Mouse (Mus musculus): ENCODE measurements around the gene Iqce. TPM values are rescaled to one million over a fixed set of nuclear protein-coding genes. Genes with fewer than 3 reads are reported as not detected.

Gene Iqce
- total RNA-seq, 1 experiment from 2014 or later: 36.2 TPM

DNA sequence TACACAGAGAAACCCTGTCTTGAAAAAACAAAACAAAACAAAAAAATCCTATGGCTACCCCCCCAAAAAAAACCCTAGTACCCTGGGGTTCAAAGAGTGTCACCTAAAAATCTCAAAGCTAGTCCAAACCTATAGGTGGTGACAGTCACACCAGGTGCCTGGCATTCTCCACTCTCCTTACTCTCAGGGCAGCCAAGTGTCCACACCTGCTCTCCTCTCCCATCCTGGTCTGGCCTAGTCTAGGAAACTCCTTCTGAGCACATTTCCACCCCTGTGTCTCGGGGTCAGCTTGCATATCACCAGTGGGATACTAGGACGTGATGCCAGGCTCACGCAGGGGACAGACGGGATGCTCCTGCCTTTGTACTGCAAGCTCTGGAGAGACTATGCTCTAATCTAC lies 62.9 kb downstream of the Iqce start:
- no peak for DNase-seq

GRCm38 (mm10) chr5:140638484-140638883 lies 63.7 kb downstream of the Iqce start:
- DNase-seq: no peak

- DNase-seq: no peak
Measured at GRCm38 (mm10) chr5:140637989-140638388, 64.2 kb downstream of the Iqce start.

DNA sequence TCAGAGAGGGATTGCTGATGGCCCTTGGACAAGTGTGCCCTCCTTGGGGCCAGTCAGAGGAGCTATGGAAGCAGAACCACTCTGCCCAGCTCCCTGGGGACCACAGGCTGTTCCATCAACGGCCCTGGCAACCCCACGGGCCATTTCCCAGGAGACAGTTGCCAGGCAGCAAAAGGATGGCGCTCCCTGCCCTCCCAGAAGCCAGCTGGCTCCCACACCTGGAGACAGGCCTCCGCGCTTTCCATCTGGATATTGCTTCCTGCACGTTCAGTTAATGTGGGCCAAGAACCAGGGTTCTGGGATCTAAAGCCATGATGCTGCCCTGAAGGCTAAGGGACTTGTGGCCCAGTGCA lies 65.1 kb downstream of the Iqce start:
- DNase-seq: peak; percentile 35

DNA sequence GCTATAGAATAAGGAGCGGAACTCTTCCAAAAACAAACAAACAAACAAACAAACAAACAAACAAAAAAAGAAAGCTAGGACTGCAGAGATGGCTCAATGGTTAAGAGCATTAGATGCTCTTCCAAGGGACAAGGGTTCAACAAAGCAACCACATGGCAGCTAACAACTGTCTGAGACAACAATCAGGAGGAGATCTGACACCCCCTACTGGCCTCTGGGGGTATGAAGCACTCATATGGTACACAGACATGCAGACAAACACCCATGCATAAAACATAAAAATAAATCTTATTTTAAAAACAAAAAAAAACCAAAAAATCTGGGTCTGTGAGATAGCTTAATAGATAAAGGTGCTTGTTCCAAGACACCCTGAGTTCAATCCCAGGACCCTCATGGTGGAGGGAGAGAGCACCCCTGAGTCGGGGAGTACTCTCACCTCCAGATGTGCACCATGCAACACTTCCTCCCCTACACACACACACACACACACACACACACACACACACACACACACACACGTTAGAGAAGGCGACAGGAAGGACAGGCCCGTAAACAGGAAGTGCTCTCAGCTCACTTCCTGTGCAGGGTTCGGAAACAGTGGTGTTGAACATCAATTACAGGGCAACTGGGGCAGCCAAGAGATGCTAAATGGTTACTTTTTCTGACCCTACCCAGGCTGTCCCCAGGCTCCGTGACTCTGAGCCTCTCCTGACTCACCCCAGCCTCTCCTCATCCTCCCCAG lies 65.7 kb downstream of the Iqce start:
- DNase-seq: no peak

DNA sequence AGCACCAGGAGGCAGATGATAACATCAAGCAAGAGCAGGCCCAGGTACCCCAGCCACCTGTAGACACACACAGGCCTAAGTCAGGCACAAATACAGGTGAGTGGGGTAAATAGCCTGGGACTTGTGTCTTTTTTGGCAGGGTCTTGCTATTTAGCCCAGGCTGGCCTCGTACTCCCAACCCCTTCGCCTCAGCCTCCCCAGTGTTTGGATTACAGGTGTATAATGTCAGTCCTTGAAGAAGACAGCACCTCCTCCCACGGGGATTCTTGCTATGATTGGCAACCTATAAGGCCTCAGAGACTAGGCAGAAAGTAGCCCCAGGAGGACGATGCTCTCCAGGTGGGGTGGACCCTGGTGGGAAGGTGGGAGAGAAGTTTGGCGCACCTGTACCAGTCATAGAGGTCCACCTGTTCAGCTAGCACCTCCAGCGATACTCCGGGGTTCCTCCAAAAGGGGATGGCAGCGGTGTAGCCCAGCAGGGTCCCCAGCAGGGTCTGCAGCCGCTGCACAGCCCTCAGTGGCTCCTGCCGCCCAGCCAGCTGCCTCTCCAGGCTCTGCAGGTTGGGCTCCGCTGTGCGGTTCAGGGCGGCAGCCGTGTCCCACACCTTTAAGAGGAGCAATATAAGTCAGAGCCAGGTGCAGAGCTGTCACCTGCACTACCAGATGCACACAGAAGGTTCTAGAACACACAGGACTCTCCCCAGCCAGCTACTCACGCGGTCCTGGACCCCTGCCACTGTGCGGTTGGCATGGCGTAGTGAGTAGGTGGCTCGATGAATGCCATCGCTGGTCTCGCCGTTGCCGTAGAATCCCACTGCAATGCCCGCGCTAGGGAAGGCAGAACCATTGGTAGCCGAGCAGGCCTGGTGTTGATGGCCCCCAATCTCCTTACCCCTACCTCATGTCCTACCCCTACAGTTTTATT lies 67.1 kb downstream of the Iqce start:
- no peak for DNase-seq

- no peak for DNase-seq
Measured at GRCm38 (mm10) chr5:140633432-140633831, 68.7 kb downstream of the Iqce start.

DNA sequence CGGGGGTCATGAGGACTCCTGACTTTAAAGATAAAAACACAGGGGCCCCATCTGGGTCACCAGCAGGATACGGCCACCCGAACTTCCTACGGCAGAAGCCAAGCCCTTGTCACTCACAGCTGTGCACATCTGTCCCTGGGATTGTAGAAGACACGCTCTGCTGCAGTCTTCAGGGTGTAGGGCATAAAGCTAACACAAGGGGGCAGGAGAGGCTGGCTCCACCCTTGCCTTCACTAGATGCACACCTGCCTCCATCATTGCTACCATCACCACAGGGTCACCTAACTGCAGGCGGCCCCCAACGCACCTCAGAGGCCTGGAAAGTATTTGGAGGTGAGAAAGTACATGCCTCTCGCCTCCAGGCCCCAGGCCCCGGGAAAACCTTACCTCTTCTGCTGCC lies 73.2 kb downstream of the Iqce start:
- no peak for DNase-seq

DNA sequence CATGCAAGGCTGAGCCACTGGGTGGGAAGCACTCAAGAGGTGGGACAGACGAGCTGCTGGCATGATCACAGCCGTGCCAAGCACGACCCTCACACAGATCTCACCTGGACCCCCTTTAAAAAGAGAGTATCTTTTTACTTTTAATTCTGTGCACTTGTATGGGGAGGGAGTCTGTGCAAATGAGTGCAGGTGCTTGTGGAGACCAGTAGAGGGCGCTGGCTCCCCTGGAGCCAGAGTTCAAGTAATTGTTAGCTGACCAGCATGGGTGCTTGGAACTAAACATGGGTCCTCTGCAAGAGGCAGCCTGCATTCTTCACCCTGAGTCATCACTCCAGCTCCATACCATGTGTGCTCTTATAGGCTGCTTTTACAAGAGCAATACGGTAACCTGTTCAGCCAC lies 74.6 kb downstream of the Iqce start:
- no peak for DNase-seq

DNA sequence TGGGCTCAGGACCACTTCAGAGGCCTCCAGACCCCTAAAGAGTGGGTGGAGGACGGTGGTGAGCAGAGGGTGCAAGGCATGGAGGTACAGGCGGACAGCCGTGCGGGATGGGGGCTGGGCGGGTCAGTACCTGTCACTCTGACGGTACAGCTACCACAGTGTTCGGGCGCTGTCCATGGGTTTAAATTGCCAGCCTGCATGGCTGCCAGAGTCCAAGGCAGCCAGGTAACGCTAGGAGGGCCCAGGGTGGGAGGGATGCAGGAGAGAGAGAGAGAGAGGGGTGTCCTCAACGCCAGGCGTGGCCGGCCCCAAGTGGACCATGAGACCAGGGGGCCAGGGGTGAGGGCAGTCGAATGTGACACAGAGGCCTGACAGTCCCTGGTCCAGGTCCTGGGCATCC lies 77.2 kb downstream of the Iqce start:
- DNase-seq: no peak

DNA sequence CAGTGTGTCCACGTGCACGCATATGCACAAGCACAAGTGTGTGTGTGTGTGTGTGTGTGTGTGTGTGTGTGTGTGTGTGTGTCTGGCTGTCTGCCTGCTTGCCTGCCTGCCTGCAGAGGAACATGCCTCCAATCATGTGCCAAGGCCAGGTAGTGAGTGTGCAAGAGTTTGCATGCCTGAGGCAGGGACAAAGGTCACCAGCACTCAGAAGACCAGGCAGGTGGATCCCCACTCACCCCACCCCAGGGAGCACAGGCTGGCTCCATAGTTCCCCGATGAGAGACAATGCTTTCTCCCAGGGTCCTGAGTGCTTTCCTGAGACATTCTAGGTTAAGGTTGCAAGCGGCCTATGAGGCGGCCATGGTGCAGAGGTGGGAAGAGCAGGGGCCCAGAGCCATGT lies 77.9 kb downstream of the Iqce start:
- no peak for DNase-seq

DNA sequence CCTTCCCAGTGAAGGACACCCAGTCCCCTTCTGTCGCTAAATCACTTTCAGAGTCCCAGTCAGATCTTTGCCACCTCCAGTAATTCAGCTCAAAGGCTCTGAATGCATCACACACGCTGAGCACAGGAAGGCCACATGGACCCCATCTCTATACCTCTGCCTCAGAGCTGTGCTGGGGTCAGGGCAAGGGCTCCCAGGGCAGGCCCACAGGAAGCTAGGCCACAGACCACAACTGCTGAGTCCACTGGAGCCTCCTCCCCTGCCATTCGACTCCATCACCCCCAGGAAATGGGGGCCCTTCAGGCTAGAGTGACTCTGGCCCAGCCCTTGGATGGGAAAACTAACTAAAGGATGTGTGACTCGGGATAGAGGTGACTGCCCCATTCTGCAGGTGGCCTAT lies 78.4 kb downstream of the Iqce start:
- no peak for DNase-seq

GRCm38 (mm10) chr5:140622978-140623670 lies 79.1 kb downstream of the Iqce start:
- DNase-seq: no peak

- peak; percentile 64 for DNase-seq
Measured at GRCm38 (mm10) chr5:140621517-140621916, 80.7 kb downstream of the Iqce start.

- DNase-seq: no peak
Measured at GRCm38 (mm10) chr5:140621092-140621491, 81.1 kb downstream of the Iqce start.

DNA sequence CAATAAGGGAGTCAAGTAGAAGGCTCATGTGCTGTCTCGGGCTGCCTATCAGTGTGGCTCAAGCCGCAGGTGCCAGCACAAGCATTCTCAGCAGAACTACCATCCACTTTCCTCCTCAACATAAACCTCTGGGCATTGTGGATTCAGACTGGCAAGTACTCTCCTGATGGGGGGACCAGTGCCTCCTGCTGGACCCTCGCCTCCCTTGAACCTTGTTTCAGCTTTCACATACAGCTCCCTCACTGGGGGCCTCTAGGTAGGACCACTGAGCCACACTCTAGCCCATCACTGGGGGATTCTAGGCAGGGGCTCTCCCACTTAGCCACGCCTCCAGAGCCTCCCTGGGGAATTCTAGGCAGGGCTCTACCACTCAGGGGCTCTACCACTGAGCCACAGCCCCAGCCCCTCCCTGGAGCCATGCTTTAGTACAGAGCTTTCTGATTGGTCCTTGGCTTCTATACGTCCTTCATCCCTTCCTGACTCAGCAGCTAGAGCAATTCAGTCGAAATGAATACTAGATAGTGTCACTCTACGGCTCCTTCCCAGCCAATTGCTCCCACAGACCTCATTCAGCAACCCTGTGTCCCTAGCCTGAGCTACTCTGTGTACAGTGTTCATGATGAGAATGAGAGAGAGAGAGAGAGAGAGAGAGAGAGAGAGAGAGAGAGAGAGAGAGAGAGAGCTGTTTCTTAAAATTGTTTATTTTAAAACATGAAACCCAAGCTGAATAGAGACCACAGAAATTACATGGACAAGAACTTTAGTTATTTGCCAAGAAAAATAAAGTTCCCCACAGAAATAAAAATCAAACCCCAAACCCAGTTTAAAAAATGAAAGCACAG lies 82.1 kb downstream of the Iqce start:
- DNase-seq: no peak

GRCm38 (mm10) chr5:140619151-140619771 lies 82.9 kb downstream of the Iqce start:
- peak; percentile 75 for DNase-seq

DNA sequence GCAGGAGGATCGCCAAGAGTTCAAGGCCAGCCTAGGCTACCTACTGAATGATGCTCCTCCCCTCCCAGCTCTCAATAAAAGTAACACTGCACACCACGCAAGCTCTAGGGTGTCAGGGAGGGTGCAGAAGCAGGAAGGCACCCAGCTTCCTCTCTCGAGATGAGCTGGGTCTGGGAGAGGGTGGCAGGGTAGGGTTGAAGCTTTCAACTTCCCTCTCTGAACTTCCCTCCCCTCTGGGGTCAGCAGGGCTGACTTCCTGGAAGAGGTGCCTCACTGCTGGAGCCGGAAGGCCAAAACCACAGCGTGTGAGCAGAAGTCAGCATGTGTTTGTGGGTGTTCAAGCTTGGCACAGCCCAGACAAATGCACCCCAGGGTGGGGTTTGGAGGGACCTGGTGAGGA lies 84.5 kb downstream of the Iqce start:
- DNase-seq: no peak

GRCm38 (mm10) chr5:140616691-140617090 lies 85.5 kb downstream of the Iqce start:
- DNase-seq: no peak

DNA sequence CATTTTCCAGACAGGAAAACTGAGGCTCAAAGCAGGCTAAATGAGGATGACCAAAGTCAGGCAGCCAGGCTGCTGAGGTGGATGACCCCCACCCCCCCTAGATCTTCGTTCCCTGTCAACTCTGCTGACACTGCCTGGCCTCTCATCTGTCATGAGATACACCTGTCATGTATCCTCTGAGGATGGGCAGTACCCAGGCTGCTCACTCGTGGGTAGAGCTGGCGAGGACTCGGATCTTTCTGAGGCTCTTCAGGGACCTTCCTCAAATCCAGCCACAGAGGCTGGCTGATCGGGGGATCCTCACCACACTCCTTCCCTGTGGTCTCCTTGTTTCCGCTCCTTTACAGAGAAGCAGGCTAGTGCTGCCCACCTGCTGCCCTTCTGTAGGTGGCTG lies 86.1 kb downstream of the Iqce start:
- no peak for DNase-seq

GRCm38 (mm10) chr5:140615321-140616109 lies 86.7 kb downstream of the Iqce start:
- DNase-seq: no peak
